Comparison of ENCODE assay signal across 17 mouse cellular contexts in genomic region chr2:170031226-170031625, GRCm38 (mm10).
"Had no signal": no experiment of that assay in that cellular context is flagged by ENCODE, and none has a peak within 500 bp of the region (broad histone marks: within the 10 kb centered on the region; RNA-seq: fewer than 3 reads in every experiment).

No protein-coding gene starts in this region.

- H3K9ac ChIP-seq: limb, embryonic 15.5 days; liver, embryonic 12.5 days; lung, embryonic 15.5 days; midbrain, embryonic 15.5 days; neural tube, embryonic 12.5 days; stomach, embryonic 15.5 days had no signal

- H3K4me1 ChIP-seq: liver, embryonic 12.5 days; megakaryocyte, embryonic 14.5 days; neural tube, embryonic 12.5 days had no signal

- H3K27ac ChIP-seq: kidney, postnatal 0 days; limb, embryonic 15.5 days; liver, embryonic 12.5 days; lung, embryonic 15.5 days; macrophage; midbrain, embryonic 15.5 days; neural tube, embryonic 12.5 days; stomach, embryonic 15.5 days had no signal

- H3K9me3 ChIP-seq: limb, embryonic 15.5 days; liver, embryonic 12.5 days; lung, embryonic 15.5 days; midbrain, embryonic 15.5 days; stomach, embryonic 15.5 days had no signal

- H3K4me2 ChIP-seq: limb, embryonic 15.5 days; liver, embryonic 12.5 days; lung, embryonic 15.5 days; midbrain, embryonic 11.5 days; midbrain, embryonic 15.5 days; neural tube, embryonic 12.5 days; stomach, embryonic 15.5 days had no signal

- DNase-seq: kidney, adult 11 months; kidney, adult 9 months; kidney, postnatal 36 days; lung, postnatal 14 days; retina, postnatal 1 day; thymus, adult 2 months; thymus, postnatal 25 days had no signal

- ATAC-seq: liver, embryonic 12.5 days; midbrain, embryonic 15.5 days had no signal

- H3K36me3 ChIP-seq: limb, embryonic 15.5 days; liver, embryonic 12.5 days; lung, embryonic 15.5 days; midbrain, embryonic 15.5 days; neural tube, embryonic 12.5 days; stomach, embryonic 15.5 days had no signal

- H3K27me3 ChIP-seq: limb, embryonic 15.5 days; liver, embryonic 12.5 days; lung, embryonic 15.5 days; megakaryocyte, embryonic 14.5 days; midbrain, embryonic 15.5 days; neural tube, embryonic 12.5 days; stomach, embryonic 15.5 days had no signal

- H3K4me3 ChIP-seq: limb, embryonic 15.5 days; liver, embryonic 12.5 days; lung, embryonic 15.5 days; midbrain, embryonic 15.5 days; neural tube, embryonic 12.5 days; stomach, embryonic 15.5 days had no signal
